Mouse (Mus musculus): Measurements from ENCODE around the gene Cdon.
"Not testable (repeated sequence)": the region's sequence is repeated elsewhere in the genome, so short reads cannot be mapped to it uniquely, and the experiment has no call there.

Cdon gene

DNA sequence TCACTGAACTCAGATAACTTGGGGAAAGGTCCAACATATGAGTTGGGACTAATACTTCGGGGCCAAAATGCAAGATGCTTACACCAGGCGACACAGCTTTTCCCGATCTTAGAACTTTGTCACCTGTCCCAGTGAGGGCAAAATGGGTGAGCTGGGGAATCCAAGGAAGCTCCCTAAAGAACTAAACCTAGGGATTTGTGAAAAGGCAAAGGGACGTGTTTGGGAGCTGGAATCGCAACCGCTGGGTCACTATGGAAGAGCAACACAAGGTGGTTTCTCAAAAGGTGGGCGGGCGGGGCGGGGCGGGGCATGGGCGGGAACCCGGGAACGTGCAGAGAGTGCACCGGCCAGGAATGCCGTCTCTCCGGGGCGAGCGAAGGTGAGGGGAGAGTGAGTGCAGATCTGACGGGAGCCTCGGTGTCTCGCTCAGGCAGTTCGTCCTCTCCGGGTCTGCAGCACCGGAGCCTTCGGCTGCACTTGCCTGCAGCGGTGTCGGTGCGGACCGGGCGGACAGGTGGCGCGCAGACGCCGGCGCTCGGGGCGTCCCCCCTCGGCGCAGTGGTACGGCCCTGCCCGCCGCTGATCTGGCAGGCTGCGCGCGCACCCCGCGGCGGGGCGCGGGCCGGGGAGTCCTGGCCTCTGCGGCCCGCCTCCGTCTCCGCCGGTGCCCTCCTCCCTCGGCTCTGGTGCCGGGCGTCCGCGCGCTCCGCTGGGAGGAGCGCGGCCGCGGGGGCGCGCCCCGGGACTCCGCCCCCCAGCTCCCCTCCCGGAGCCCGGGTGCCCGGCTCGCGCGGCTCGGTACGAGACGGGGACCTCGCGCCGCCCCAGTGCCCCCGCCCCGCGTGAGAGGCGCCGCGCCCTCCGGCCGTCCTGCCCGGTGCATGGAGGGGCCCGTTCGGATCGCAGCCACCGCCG is at the start of gene Cdon:
Gene Cdon, plus strand, starts transcription at position 324 of the 915 bp plus-strand sequence.
- in situ Hi-C loops (cut with MboI; ENCODE audit: unreplicated experiment in 2 of 2) = no loop called here

DNA sequence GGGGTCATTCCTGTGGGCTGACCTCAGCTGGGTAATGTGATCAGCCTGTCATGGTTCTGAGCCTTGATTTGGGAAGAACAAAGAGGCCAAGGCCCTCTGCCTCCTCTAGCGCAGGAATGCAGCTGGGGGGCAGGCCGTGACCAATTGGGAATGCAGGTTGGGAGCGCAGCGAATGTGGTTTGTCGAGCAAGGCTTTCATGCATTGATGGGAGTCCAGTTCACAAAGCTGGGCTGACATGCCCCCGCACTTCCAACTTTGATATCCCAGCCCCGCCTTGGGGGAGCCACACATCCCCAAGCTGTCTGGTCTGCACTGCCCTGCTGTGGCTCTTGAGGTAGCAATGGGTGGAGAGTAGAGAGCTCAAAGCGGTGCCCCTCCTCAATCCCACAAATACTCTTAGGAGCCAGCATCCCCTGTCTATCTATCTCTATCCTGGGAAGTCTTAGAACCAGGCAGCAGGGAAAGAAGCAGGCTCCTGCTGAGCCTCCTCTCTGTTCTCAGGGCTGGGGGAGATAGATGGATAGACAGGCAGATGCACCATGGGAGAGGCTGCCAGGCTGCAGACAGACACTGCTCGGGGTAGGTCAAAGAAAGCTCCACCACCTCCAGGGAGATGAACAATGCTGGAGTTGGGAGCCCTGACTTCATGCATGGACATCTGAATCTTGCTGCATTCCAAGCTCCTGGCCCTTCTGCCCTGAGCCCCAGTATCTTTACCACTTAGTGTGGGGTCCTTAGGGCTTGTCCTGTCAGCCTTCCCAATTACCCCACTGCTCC is 48.4 kb upstream of the Cdon start:
- in situ Hi-C loops (cut with MboI; ENCODE audit: unreplicated experiment in 2 of 2) = no loop called here

DNA sequence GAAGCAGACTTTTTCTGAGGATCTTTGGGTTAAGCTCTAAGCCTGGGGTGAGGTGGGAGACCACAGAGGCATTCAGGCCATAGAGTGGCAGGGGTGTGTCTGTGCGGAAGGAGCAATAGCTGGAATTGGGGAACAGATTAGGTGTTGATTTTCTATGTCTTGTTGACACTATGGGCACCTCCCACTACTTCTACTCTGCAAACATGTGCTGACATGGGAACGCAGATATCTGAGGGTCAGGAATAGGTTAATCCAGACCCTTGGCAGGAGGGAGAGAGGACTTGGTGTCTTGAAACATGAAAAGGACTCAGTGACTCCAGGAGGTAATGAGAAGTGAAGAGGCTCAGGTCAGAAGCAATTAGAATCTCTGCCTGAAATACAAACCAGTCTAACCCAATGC is 43.0 kb upstream of the Cdon start:
- in situ Hi-C loops (cut with MboI; ENCODE audit: unreplicated experiment in 2 of 2) = no loop called here

DNA sequence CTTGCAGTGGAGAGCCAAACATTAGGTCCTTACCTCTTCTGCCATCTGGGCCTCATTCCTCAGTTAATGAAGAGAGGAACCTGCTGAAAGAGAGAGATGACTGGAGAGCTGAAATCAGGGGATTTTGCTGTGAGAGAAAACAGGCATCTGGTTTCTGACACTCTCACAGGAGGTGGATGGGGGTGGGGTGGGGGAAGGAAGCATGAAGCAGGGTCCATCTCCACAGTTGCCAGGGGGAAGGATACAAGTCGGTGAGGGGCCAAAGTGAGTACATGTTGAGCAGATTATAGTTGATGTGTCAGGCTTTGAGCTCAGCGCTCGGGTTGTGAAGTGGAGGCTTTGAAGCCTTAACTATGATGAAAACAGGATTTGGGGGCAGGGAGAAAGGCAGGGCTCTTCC is 41.9 kb upstream of the Cdon start:
- in situ Hi-C loops (cut with MboI; ENCODE audit: unreplicated experiment in 2 of 2) = no loop called here

DNA sequence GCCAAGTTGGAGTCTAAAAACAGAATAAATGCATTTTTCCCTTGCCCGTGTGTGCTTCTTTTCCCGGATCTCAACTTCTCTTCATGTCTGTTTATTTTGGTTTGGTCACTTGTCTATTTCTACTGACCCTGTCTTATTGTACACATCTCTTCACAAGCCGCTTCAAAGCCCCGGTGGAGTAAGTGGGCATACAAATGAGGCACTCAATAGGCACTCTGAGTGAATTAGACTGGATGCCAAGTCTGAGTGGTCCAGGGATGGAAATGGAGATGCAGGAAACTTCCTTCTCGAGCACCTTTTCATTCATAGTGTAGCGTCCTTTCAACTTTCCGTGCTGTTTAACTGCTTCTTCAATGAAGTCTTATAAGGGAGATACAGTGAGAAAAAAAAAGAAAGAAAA is 21.0 kb upstream of the Cdon start:
- in situ Hi-C loops (cut with MboI; ENCODE audit: unreplicated experiment in 2 of 2) = no loop called here

DNA sequence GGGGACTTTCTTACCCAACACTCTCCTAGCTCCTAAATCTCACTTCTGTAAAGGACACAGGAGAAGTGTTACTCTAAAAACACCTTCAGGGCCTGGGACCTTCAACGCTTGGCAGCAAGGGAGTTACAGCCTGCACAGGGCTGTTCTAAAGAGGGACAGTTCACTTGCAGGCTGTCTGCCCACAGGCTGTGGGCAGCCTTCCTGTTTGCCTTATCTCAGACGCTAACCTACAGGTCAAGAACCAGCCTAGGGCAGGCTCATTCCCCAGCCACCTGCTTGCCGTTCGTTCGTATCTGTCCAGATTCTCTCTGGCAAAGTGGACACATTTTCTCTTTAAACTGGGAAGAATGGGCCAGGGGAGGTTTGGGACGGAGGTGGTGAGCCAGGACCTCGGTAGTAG is 20.5 kb upstream of the Cdon start:
- in situ Hi-C loops (cut with MboI; ENCODE audit: unreplicated experiment in 2 of 2) = no loop called here

DNA sequence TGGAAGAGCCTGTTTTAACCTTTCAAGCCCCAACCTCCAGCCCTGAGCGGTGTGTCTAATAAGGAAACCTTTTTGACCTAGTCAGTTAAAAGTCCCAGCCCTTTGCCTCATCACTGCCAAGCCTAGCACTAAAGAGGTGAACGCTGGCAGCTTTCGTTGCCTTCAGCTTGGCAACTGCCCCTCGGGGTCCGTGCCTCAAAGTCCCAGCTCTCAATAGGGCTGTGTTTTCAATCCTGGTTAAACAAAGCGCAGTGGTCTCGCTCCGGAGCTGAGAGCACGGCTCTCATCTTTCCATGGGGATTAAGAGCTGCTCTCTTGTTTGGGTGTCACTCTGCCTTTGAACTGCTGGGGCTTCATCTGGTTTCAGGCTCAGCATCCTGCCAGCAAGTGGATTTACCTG is 20.1 kb upstream of the Cdon start:
- in situ Hi-C loops (cut with MboI; ENCODE audit: unreplicated experiment in 2 of 2) = no loop called here

DNA sequence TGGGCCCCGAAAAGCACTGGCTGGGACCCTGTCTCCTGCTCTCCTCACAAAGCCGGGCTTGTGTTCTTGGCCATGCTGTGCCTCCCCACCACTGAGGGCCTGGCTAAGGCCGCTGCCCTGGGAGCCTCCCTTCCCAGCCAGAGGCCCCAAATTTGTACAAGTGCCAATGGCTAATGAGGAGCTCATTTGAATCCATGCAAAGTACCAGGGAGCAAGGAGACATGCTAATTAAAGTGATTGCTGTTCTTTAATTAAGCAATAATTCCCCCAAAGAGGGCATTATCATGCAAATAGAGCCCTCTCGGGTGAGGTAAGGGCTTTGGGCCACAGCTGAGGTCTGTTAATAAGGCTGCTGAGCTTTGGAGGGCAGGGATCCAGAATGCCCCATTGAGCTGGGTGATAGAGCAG is 18.3 kb upstream of the Cdon start:
- in situ Hi-C loops (cut with MboI; ENCODE audit: unreplicated experiment in 2 of 2) = no loop called here

DNA sequence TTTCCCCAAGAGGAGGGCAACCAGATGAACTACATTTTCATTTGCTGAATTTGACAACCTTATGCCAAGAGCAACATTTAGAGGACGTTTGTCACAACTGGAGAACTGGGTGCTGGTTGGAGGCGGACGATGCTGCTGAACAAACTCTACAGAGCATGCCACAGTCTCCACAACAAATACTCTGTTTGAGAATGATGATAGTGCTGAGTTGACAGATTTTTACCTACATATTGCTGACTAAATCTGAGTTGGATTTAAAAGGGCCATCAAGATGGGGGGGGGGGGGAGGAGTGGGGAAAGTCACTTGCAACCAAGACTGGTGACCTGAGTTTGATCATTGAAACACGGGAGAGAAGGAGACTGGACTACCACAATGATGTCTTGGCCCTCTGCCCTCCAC is 17.4 kb upstream of the Cdon start:
- in situ Hi-C loops (cut with MboI; ENCODE audit: unreplicated experiment in 2 of 2) = no loop called here

DNA sequence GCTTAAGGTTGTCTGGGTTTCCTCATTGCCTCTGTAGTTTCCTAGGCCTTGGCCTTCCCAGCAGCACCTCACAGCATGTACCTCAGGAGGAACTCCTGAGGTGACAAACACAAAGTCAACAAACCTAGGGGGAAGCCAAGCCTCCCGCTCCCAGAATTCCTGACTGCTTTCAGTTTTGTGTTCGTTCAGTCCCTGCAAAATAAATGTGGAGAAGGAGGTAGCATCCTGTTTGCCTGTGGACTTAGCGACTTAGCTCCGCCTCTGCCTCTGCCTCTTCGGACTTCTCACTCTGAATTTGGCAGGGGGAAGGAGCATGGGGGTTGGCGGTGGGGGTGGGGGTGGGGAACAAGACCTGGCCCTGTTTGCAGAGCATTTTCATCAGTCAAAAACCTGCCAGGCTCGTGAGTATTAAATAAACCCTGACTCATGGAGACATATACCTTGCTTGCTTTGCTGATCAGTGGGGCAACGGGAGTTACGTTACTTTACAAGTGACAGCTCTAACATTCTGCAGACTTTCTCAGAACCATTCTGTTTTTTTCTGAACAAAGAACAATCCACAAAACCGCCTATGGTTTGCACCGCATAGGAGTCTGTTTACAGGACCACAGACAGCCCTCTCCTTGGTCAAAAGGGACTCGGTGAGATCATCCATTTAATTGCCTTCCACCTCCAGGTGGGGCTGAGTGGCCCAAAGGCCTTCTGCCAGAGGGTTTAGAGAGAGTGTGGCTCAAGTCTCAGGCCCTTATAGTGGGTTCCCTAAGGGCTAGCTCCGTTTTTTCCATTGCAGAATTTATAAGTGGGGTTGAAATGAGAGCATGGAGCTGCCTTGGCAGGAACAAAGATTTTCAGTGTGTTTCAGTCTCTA is 15.7 kb upstream of the Cdon start:
- in situ Hi-C loops (cut with MboI; ENCODE audit: unreplicated experiment in 2 of 2) = no loop called here

DNA sequence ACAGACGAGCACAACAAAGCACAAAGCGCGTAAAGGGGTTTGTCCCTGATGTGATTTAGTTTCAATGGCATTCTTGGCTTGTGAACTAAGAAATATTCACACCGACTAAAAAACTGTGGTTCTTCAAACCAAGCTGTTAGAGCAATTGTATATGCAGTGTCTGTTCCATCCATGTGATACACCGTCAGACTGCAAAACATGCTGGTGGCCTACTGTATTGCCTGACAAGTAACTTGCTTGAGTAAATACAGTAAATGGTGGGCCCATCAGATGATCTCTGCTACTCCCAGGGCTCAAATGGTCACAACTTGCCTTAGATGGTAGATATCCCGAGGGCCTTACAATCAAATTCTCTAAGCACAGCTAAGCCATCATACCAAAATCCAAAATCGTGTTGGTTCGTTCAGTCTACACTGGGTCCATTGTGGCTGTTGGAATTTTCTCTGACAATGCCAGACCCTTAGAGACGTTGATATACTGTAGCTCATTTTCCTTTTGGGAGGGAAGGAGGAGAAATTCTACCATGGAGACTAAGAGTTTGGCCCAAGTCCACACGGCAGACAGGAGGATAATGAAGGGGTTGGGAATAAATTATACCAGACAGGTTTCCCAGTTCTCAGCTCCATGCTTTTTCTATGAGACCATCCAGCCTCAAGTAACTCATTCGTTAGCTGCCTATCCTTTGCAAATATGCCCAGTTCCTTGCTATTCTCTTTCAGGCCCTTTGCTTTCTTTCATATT is 9.5 kb upstream of the Cdon start:
- in situ Hi-C loops (cut with MboI; ENCODE audit: unreplicated experiment in 2 of 2) = no loop called here

DNA sequence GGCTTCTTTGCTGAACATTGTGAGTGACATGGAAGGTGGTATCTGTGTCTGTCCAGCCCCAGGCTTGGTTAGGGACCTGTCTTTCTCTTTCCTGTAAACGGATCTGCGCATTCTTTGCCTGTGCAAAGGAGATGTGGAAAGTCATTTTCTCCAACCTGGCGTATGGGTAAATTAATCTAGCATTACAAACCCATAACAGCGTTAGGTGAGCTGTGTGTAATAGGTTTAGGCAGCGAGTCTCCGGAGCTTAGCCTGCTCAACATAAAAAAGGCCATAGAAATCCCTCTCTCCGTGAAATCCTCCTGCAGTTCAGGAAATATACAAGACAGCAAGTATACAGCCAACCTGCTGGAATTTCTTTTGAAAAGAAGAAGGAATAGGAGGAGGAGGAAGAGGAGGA is 9.0 kb upstream of the Cdon start:
- in situ Hi-C loops (cut with MboI; ENCODE audit: unreplicated experiment in 2 of 2) = no loop called here

DNA sequence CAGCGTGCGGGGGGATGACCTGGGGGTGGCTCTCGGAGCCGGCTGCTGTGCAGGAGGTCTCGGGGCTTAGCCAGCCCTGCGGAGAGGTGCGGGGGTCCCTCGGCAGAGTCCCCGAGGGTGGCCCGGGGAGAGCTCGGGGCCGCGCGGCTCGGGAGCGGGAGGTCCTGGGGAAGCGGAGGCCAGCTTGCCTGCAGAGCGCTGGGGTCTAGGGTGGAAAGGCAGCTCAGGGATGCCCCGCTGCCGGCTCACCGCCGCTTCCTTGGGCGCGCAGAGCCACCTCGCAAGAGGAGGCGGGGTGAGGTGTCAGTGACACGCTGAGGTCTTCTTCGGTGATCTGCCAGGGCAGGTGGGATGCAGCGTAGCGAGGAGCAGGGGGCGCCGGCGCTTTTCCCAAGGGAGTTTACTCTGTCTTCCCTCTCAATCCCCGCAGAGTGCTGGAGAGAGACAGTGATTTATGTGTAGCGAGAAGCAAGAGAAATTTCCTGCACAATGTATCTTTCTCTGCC is 855 bp downstream of the Cdon start:
- in situ Hi-C loops (cut with MboI; ENCODE audit: unreplicated experiment in 2 of 2) = no loop called here

DNA sequence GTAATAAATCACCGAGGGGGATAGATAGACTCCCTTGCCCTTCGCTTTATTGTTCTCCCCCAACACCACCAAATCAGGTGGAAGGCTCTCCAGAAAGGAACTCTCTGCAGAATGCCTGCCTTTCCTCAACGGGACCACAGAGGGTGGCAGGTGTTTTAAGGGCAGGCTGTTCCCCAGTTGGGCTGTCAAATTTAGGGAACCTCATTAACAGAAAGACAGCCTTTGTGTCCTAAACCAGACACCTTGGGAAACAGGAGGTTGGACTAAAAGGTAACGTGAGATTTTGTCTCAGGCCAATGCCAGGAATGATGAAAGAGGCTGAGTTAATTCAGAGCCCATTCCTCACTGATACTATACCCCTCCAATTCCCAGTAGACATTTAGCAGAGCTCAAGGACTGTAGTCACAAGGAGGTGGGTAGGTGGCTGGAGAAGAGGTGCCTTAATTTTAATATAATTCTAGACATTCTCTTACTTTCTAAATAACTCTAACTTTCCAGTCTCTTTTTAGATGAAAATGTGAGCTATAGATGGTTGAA is 1.5 kb downstream of the Cdon start:
- in situ Hi-C loops (cut with MboI; ENCODE audit: unreplicated experiment in 2 of 2) = no loop called here

DNA sequence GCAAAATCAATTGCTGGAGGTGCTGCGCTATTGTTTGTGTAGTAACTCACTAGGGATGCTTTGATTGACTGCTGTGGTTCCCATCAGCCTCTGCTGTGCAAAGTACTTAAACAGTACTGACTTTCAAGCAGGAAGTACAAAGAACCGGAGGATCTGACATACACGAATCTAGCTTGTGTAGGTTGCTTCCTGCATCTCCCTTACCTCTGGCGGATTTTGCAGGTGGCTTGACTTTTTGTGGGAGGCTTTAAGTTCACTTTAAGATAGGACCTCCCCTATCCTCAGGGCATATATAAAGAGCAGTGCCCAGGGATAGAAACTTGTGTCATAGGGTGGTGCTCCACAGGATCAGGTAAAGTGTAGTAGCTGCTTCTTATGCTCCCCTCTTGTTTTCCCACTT is 2.3 kb downstream of the Cdon start:
- in situ Hi-C loops (cut with MboI; ENCODE audit: unreplicated experiment in 2 of 2) = no loop called here

DNA sequence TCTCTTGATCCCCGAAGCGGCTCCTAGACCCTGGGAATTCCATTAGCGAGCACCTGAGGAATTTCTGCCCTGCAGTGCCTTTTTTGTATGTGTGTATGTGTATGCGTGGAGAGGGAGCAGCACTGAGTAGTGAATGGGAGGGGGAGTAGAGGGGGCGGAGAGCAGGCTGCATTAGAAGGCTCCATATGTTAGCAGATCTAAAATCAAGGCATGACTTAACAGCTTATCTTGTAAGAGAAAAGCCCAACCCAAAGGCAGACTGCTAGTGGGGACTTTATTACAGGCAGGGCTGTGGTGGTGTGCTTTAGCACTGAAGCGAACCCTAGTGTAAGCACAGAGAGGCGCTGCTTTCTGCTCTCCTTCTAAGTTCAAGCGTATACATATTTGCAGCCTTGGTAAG is 3.7 kb downstream of the Cdon start:
- in situ Hi-C loops (cut with MboI; ENCODE audit: unreplicated experiment in 2 of 2) = no loop called here

DNA sequence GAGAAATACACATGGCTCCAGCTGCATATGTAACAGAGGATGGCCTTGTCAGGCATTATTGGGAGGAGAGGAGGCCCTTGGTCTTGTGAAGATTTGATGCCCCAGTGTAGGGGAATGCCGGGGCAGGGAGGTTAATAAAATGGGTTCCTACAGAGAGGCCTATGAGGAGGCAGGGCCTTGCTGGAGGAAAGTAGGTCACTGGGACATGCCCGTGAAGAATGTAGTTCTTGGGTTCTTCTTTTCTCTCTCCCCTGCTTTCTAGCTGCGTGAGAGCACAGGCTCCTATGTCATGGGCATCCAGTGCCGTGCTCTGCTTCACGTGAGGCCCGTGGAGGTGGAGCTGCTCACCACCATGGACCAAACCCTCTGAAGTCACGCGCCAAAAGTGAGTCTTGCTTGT is 9.5 kb downstream of the Cdon start:
- in situ Hi-C loops (cut with MboI; ENCODE audit: unreplicated experiment in 2 of 2) = no loop called here

DNA sequence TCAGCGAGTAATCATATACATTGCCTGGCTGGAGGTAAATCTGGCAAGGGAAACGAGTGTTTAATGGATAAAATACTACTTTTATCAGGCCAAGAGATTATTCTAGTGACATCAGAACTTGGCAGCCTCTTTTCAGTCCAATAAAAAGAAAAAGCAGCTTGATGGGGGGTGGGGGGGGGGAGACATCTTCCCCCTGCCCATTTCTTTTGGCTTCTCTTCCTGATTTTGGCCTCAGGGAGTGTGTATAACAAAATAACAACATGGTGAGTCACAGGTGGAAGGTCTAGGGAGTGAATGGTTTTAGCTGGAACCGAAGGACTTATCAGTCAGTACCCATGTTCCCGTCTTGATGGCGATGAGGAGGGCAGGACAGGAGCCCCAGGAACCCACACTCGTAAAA is 10.5 kb downstream of the Cdon start:
- in situ Hi-C loops (cut with MboI; ENCODE audit: unreplicated experiment in 2 of 2) = no loop called here

DNA sequence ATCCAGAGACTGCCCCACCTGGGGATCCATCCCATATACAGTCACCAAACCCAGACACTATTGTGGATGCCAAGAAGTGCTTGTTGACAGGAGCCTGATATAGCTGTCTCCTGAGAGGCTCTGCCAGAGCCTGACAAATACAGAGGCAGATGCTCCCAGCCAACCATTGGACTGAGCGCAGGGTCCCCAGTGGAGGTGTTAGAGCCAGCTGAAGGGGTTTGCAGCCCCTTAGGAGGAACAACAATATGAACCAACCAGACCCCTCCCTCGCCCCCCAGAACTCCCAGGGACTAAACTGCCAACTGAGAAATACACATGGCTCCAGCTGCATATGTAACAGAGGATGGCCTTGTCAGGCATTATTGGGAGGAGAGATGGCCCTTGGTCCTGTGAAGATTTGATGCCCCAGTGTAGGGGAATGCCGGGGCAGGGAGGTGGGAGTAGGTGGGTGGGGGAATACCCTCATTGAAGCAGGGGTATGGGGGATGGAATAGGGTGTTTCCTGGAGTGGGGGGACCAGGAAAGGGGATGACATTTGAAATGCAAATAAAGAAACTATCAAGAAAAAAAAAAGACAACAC is 11.9 kb downstream of the Cdon start:
- in situ Hi-C loops (cut with MboI; ENCODE audit: unreplicated experiment in 2 of 2) = not testable (repeated sequence)

DNA sequence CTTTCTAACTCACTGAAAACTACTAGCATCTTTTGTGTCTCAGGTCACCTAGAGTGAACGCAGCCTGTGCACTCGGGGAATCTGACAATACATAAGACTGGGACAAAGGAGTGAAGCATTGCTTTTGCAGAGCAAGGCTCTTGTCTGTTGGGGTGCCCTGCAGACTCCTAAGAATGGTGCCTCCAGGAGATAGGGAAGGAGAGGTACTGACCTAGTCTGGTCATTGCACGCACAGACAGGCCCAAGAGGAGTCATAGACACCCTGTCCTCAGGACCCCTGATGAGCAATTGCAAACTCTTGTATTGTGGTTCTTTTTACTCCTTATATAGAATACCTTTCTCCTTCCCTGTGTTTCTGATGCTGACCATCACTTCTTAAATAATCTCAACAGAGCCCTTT is 13.4 kb downstream of the Cdon start:
- in situ Hi-C loops (cut with MboI; ENCODE audit: unreplicated experiment in 2 of 2) = no loop called here
